Mouse (Mus musculus): ENCODE data around the gene Stpg3.

- TF ChIP-seq CTCF (IDR thresholded peaks at IDR 0.05; ENCODE audit: borderline replicate concordance, control insufficient read depth, extremely low read depth, insufficient read depth, low read length, poor library complexity) (no peak), POLR2A (IDR thresholded peaks at IDR 0.05; ENCODE audit: control insufficient read depth, extremely low read depth, insufficient read depth, low read length, poor library complexity) (no peak)
These were observed 20.4 kb downstream of the Stpg3 start for GRCm38 (mm10) chr2:25194006-25194405.

Data from thymus, adult 2 months (tissue).